Mouse (Mus musculus) limb, embryonic 14.5 days (tissue): ENCODE data around the gene Gtf2a2. TPM values are rescaled to one million over a fixed set of nuclear protein-coding genes. Genes with fewer than 3 reads are reported as not detected.

Source experiments
- ATAC-seq: fragments of 200-750 bp; cut with Nextera tagmentation; 2 replicates; pipeline ENCODE4 v1.8.0; 2017; ENCODE audit warnings: low read depth, moderate number of reproducible peaks, moderate TSS enrichment; ENCODE audit not compliant: low FRiP score
- DNase-seq: peaks from one replicate; pipeline ENCODE4 v3.0.0-alpha.2; 2015; ENCODE audit warnings: low spot score
- H3K27ac ChIP-seq: fragments of 300-500 bp; sonication (generic); replicated peaks from 2 replicates; pipeline ENCODE4 v1.5.1; 2014; ENCODE audit warnings: low read depth, mild to moderate bottlenecking, low read length, moderate library complexity, mixed read lengths
- H3K27me3 ChIP-seq: fragments of 300-500 bp; sonication (generic); 2 replicates; pipeline ENCODE4 v1.6.1; 2014; ENCODE audit warnings: low read length, mixed read lengths; ENCODE audit not compliant: control insufficient read depth, insufficient read depth
- H3K36me3 ChIP-seq: fragments of 300-500 bp; sonication (generic); 2 replicates; pipeline ENCODE4 v1.6.1; 2014; ENCODE audit warnings: mild to moderate bottlenecking, low read length, moderate library complexity, mixed read lengths; ENCODE audit not compliant: control insufficient read depth, insufficient read depth
- H3K4me1 ChIP-seq: fragments of 300-500 bp; sonication (generic); 2 replicates; pipeline ENCODE4 v1.6.1; 2014; ENCODE audit warnings: antibody characterized with exemption, low read length, mixed read lengths; ENCODE audit not compliant: control insufficient read depth, insufficient read depth
- H3K4me2 ChIP-seq: fragments of 300-500 bp; sonication (generic); replicated peaks from 2 replicates; pipeline ENCODE4 v1.6.1; 2014; ENCODE audit warnings: low read depth, mild to moderate bottlenecking, low read length, moderate library complexity; ENCODE audit not compliant: severe bottlenecking
- H3K4me3 ChIP-seq: fragments of 300-500 bp; sonication (generic); replicated peaks from 2 replicates; pipeline ENCODE4 v1.5.1; 2014; ENCODE audit warnings: low read length
- H3K9ac ChIP-seq: fragments of 300-500 bp; sonication (generic); 2 replicates; pipeline ENCODE4 v1.6.1; 2014; ENCODE audit warnings: mild to moderate bottlenecking, low read depth, low read length, moderate library complexity; ENCODE audit not compliant: severe bottlenecking
- H3K9me3 ChIP-seq: fragments of 300-500 bp; sonication (generic); 2 replicates; pipeline ENCODE4 v1.6.1; 2016; ENCODE audit warnings: low read length; ENCODE audit not compliant: control insufficient read depth
- POLR2A ChIP-seq: fragments of 200-500 bp; IDR thresholded peaks from 2 replicates; pipeline ENCODE4 v1.8.0; 2012; ENCODE audit warnings: inconsistent platforms, mild to moderate bottlenecking, moderate library complexity, borderline replicate concordance; ENCODE audit not compliant: insufficient read depth, insufficient read length; ENCODE audit errors: extremely low read depth
- WGBS: fragments of 180-500 bp; shearing (Covaris S2); extraction: QIAGEN DNeasy Blood & Tissue Kit; methylation state at CpG from one replicate; pipeline ENCODE4 v1.1.7; 2014; 5-methylcytosine and 5-hydroxymethylcytosine counted together
- polyA plus RNA-seq, 2 experiments: library from polyadenylated mRNA; depleted of rRNA in 1 of 2; stranded (reverse) in 1 of 2; unstranded in 1 of 2; fragments of >200 nt; fragmentation: Nextera tagmentation in 1 of 2; extraction: Ambion mirVana in 1 of 2; gene quantifications; 2 replicates each; pipeline versions ENCODE4 v1.2.1 to v1.2.3; 2012 to 2014

Gene Gtf2a2
- polyA plus RNA-seq, 2 experiments: 108 to 204 TPM

- 72% methylated on average over 9 of the region's 9 CpGs for WGBS
- Histone ChIP-seq H3K9me3 (no peaks in the 10 kb centered on the region), H3K4me1 (no peaks in the 10 kb centered on the region), H3K36me3 (no peaks in the 10 kb centered on the region), H3K27ac (no peak overlapping the region), H3K9ac (no peak overlapping the region), H3K4me2 (no peak overlapping the region), H3K4me3 (no peak overlapping the region), H3K27me3 (no peaks in the 10 kb centered on the region)
- DNase-seq: no peak
- no peak for TF ChIP-seq POLR2A
- no peak for ATAC-seq
Measured at GRCm38 (mm10) chr9:70033056-70033455, 20.7 kb downstream of the Gtf2a2 start.

DNA sequence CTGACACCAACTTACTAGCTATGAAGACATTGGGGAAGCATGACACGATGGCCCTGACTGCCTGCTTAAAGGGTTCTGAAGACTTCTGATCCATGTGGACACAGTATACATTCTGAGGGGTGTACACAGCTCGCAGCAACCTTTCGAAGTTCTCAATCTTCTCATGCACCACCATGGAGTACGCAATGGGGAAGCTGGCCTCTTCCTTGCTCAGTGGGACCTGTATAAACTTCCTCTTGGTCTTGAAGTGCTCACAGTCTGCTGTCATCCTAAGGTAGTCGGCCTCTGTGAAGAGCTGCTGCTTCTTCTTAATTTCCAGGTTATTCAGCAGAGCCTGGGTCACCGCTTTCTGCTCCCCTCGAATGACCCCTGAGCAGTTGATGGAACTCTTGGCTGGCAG, 22.4 kb downstream of the Gtf2a2 start:
- no peaks in the 10 kb centered on the region for H3K4me1 ChIP-seq
- H3K27me3 ChIP-seq: no peaks in the 10 kb centered on the region
- 91% methylated on average over 7 of the region's 7 CpGs for WGBS
- no peaks in the 10 kb centered on the region for H3K9me3 ChIP-seq
- no peak overlapping the region for H3K4me3 ChIP-seq
- DNase-seq: no peak
- H3K27ac ChIP-seq: no peak overlapping the region
- no peak overlapping the region for H3K9ac ChIP-seq
- ATAC-seq: no peak
- H3K36me3 ChIP-seq: no peaks in the 10 kb centered on the region
- H3K4me2 ChIP-seq: no peak overlapping the region
- TF ChIP-seq POLR2A: no peak

DNA sequence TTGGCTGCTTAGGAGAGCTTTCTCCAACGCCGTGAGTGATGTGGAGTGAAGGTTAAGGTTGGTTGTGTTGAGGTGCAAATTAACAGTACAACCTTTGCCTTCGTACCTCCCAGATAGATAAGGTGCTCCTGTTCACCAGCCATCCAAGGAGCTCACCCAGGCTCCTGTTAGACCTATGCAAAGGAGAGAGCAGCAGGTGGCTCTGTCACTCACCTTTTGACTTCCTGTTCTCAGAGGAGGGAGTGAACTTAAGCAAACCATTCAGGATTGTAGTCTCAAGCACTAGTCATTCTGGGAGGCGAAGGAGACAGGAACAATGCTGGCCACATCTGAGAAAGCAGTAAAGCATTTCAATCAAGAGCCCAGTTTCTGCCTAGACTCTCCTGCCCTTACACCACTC, 24.3 kb downstream of the Gtf2a2 start:
- DNase-seq: no peak
- Histone ChIP-seq H3K4me2 (no peak overlapping the region), H3K4me3 (no peak overlapping the region), H3K9ac (no peak overlapping the region), H3K27me3 (no peaks in the 10 kb centered on the region), H3K36me3 (no peaks in the 10 kb centered on the region), H3K27ac (no peak overlapping the region), H3K4me1 (no peaks in the 10 kb centered on the region), H3K9me3 (no peaks in the 10 kb centered on the region)
- TF ChIP-seq POLR2A: no peak
- WGBS: 79% methylated on average over 4 of the region's 4 CpGs
- no peak for ATAC-seq

GRCm38 (mm10) chr9:70037988-70038387, 25.6 kb downstream of the Gtf2a2 start, which contains the start of gene Gcnt3:
Gcnt3 (minus strand) TSS chr9:70038088.
- WGBS: 73% methylated on average over 7 of the region's 7 CpGs
- Histone ChIP-seq H3K4me1 (no peaks in the 10 kb centered on the region), H3K9ac (no peak within 1 kb of the TSS), H3K27ac (no peak within 1 kb of the TSS), H3K4me3 (no peak within 1 kb of the TSS), H3K27me3 (no peaks in the 10 kb centered on the region), H3K36me3 (no peaks in the 10 kb centered on the region), H3K9me3 (no peaks in the 10 kb centered on the region), H3K4me2 (no peak within 1 kb of the TSS)
- DNase-seq (no peak), ATAC-seq (no peak)
- TF ChIP-seq POLR2A: no peak

- Histone ChIP-seq H3K27ac (no peak overlapping the region), H3K4me3 (no peak overlapping the region), H3K9ac (no peak overlapping the region), H3K36me3 (no peaks in the 10 kb centered on the region), H3K4me2 (no peak overlapping the region), H3K9me3 (no peaks in the 10 kb centered on the region), H3K27me3 (no peaks in the 10 kb centered on the region), H3K4me1 (no peaks in the 10 kb centered on the region)
- ATAC-seq: no peak
- 82% methylated on average over 6 of the region's 6 CpGs for WGBS
- no peak for DNase-seq
- TF ChIP-seq POLR2A: no peak
Measured at GRCm38 (mm10) chr9:70039597-70040385, 27.4 kb downstream of the Gtf2a2 start.
